Mouse (Mus musculus): ENCODE measurements around the gene Sec23a.

DNA sequence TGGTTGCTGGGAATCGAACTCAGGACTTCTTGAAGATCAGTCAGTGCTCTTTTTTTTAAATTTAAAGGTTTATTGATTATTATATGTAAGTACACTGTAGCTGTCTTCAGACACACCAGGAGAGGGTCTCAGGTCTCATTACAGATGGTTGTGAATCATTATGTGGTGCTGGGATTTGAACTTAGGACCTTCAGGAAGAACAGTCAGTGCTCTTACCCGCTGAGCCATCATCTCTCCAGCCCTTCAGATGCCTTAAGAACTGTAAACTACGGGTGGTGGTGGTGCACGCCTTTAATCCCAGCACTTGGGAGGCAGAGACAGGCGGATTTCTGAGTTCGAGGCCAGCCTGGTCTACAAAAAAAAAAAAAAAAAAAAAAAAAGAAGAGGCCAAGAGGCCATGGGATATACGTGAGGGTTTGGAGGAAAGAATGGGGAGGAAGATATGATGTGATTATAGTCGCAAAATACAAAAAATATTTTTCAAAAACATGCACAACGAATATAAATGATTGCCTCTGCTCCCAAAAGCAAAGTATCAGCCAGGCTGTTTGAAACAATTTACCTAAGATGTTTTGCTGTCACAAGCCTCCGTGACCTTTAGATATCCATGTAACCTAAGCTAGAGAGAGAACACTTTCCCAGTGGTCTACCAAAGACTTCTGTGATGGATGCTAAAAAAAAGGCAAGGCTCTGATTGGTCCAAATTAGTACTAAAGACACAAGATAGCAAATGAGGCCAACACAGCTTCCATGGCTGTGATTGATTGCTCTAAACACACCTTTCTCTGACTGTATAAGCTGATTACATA, 27.5 kb upstream of the Sec23a start:
- TF ChIP-seq CTCF (IDR thresholded peaks at IDR 0.05; ENCODE audit: control insufficient read depth, insufficient read depth, insufficient read length), result no peak
- TF ChIP-seq MAX (IDR thresholded peaks at IDR 0.05), result no peak
- TF ChIP-seq FOSL1 (IDR thresholded peaks at IDR 0.05; ENCODE audit: insufficient read depth, low read length, poor library complexity, severe bottlenecking), result no peak
